Mouse (Mus musculus) stomach, postnatal 0 days (tissue): ENCODE measurements around the gene Stk11ip. TPM values are rescaled to one million over a fixed set of nuclear protein-coding genes. Genes with fewer than 3 reads are reported as not detected.

Experiments
- ATAC-seq: fragments of 200-750 bp; cut with Nextera tagmentation; 2 replicates; pipeline ENCODE4 v1.8.0; 2017; ENCODE audit not compliant: low FRiP score, low TSS enrichment
- DNase-seq: peaks from one replicate; pipeline ENCODE4 v3.0.0-alpha.2; 2016; ENCODE audit warnings: low spot score
- H3K27ac ChIP-seq: fragments of 300-500 bp; sonication (generic); replicated peaks from 2 replicates; pipeline ENCODE4 v1.5.1; 2014; ENCODE audit warnings: mild to moderate bottlenecking, control low read depth
- H3K27me3 ChIP-seq: fragments of 300-500 bp; sonication (generic); 2 replicates; pipeline ENCODE4 v1.6.1; 2014; ENCODE audit warnings: low read length; ENCODE audit not compliant: control insufficient read depth, insufficient read depth
- H3K36me3 ChIP-seq: fragments of 300-500 bp; sonication (generic); 2 replicates; pipeline ENCODE4 v1.6.1; 2014; ENCODE audit warnings: low read length, mixed read lengths; ENCODE audit not compliant: control insufficient read depth, insufficient read depth
- H3K4me1 ChIP-seq: fragments of 300-500 bp; sonication (generic); replicated peaks from 2 replicates; pipeline ENCODE4 v1.6.1; 2014; ENCODE audit warnings: antibody characterized with exemption; ENCODE audit not compliant: control insufficient read depth, insufficient read depth
- H3K4me2 ChIP-seq: fragments of 300-500 bp; sonication (generic); replicated peaks from 2 replicates; pipeline ENCODE4 v1.6.1; 2014; ENCODE audit warnings: low read depth, mild to moderate bottlenecking, control low read depth, moderate library complexity
- H3K4me3 ChIP-seq: fragments of 300-500 bp; sonication (generic); 2 replicates; pipeline ENCODE4 v1.5.1; 2014; ENCODE audit warnings: low read depth, low read length, control low read depth
- H3K9ac ChIP-seq: fragments of 300-500 bp; sonication (generic); 2 replicates; pipeline ENCODE4 v1.6.1; 2014; ENCODE audit warnings: mild to moderate bottlenecking, low read length, control low read depth, mixed read lengths
- H3K9me3 ChIP-seq: fragments of 300-500 bp; sonication (generic); 2 replicates; pipeline ENCODE4 v1.6.1; 2016; ENCODE audit warnings: low read length; ENCODE audit not compliant: control insufficient read depth
- CTCF ChIP-seq: IDR thresholded peaks from 2 replicates; pipeline ENCODE4 v1.5.1; 2016; ENCODE audit warnings: antibody characterized with exemption, low read depth, mild to moderate bottlenecking, moderate library complexity
- EP300 ChIP-seq: optimal IDR thresholded peaks from 2 replicates; pipeline ENCODE3; 2016; ENCODE audit warnings: antibody characterized with exemption
- WGBS: fragments of 180-500 bp; shearing (Covaris S2); extraction: QIAGEN DNeasy Blood & Tissue Kit; methylation state at CpG from one replicate; pipeline ENCODE4 v1.1.7; 2014; 5-methylcytosine and 5-hydroxymethylcytosine counted together
- polyA plus RNA-seq: library from polyadenylated mRNA; unstranded; fragments of >200 nt; fragmentation: Nextera tagmentation; extraction: Ambion mirVana; gene quantifications from 2 replicates; pipeline ENCODE4 v1.2.1, GENCODE M21; 2015

Stk11ip gene
- polyA plus RNA-seq, 1 experiment from 2014 or later: 6.7 TPM

GRCm38 (mm10) chr1:75505159-75505955 lies 16.0 kb upstream of the Stk11ip start:
- Histone ChIP-seq H3K4me2 (peak overlapping the region; percentile 91), H3K9me3 (no peaks in the 10 kb centered on the region), H3K4me1 (no peaks in the 10 kb centered on the region), H3K4me3 (peak overlapping the region; percentile 85), H3K27ac (peak overlapping the region; percentile 95), H3K36me3 (peaks cover 10% of the 10 kb centered on the region), H3K9ac (peak overlapping the region; percentile 93), H3K27me3 (no peaks in the 10 kb centered on the region)
- DNase-seq (peak; percentile 81), ATAC-seq (peak; percentile 76)
- under 1% methylated on average over 72 of the region's 84 CpGs for WGBS
- TF ChIP-seq EP300: no peak
- TF ChIP-seq CTCF: 0 out of 2 replicates have a peak, but pooled peaks have one; percentile 29

GRCm38 (mm10) chr1:75505956-75506831 lies 15.1 kb upstream of the Stk11ip start, which contains the start of gene Obsl1:
Gene Obsl1, minus strand, starts transcription at chr1:75506452.
- peak within 1 kb of the TSS; percentile 93 for H3K9ac ChIP-seq
- WGBS: under 1% methylated on average over 60 of the region's 65 CpGs
- H3K4me1 ChIP-seq: no peaks in the 10 kb centered on the region; the same call in 1 of the 2 replicates
- H3K4me3 ChIP-seq: peak within 1 kb of the TSS; percentile 85
- no peaks in the 10 kb centered on the region for H3K27me3 ChIP-seq
- no peaks in the 10 kb centered on the region for H3K9me3 ChIP-seq
- ATAC-seq (peak; percentile 79), DNase-seq (peak; percentile 70)
- no peak for TF ChIP-seq CTCF
- no peak for TF ChIP-seq EP300
- H3K36me3 ChIP-seq: peaks cover 5% of the 10 kb centered on the region
- peak within 1 kb of the TSS; percentile 95 for H3K27ac ChIP-seq
- peak within 1 kb of the TSS; percentile 91 for H3K4me2 ChIP-seq

GRCm38 (mm10) chr1:75507006-75507405 lies 14.3 kb upstream of the Stk11ip start, which contains the start of gene Inha:
Gene Inha, plus strand, starts transcription at chr1:75507077.
- 54% methylated on average over 10 of the region's 10 CpGs for WGBS
- Histone ChIP-seq H3K27me3 (no peaks in the 10 kb centered on the region), H3K4me1 (no peaks in the 10 kb centered on the region; the same call in 1 of the 2 replicates), H3K4me2 (peak within 1 kb of the TSS; percentile 91), H3K9me3 (no peaks in the 10 kb centered on the region), H3K36me3 (peaks cover 1% of the 10 kb centered on the region; the same call in 1 of the 2 replicates), H3K27ac (peak within 1 kb of the TSS; percentile 95), H3K9ac (peak within 1 kb of the TSS; percentile 93), H3K4me3 (peak within 1 kb of the TSS; percentile 85)
- no peak for DNase-seq
- ATAC-seq: no peak
- TF ChIP-seq CTCF (no peak), EP300 (no peak)

- no peak overlapping the region for H3K27ac ChIP-seq
- no peaks in the 10 kb centered on the region for H3K36me3 ChIP-seq
- H3K9ac ChIP-seq: 0 out of 2 replicates have a peak overlapping the region, but pooled peaks have one; percentile 13
- TF ChIP-seq CTCF (no peak), EP300 (no peak)
- DNase-seq (no peak), ATAC-seq (no peak)
- H3K4me3 ChIP-seq: no peak overlapping the region
- H3K9me3 ChIP-seq: no peaks in the 10 kb centered on the region
- no peak overlapping the region for H3K4me2 ChIP-seq
- H3K27me3 ChIP-seq: no peaks in the 10 kb centered on the region
- WGBS: 61% methylated on average over 20 of the region's 20 CpGs
- no peaks in the 10 kb centered on the region; the same call in 1 of the 2 replicates for H3K4me1 ChIP-seq
Observed at GRCm38 (mm10) chr1:75509586-75509985, 11.7 kb upstream of the Stk11ip start.

GRCm38 (mm10) chr1:75510154-75510553 lies 11.2 kb upstream of the Stk11ip start:
- Histone ChIP-seq H3K4me2 (no peak overlapping the region), H3K4me1 (no peaks in the 10 kb centered on the region; the same call in 1 of the 2 replicates), H3K27ac (no peak overlapping the region), H3K36me3 (no peaks in the 10 kb centered on the region), H3K9me3 (no peaks in the 10 kb centered on the region), H3K9ac (no peak overlapping the region), H3K27me3 (no peaks in the 10 kb centered on the region), H3K4me3 (no peak overlapping the region)
- TF ChIP-seq EP300 (no peak), CTCF (no peak)
- WGBS: 74% methylated on average over 5 of the region's 5 CpGs
- ATAC-seq (no peak), DNase-seq (no peak)
